Mouse (Mus musculus) 3134 (cell line): Measurements from ENCODE around the gene Epn2.
A peak's percentile ranks its signal among the peaks of the same experiment; 100 is the strongest.
"Not testable (repeated sequence)": the region's sequence is repeated elsewhere in the genome, so short reads cannot be mapped to it uniquely, and the experiment has no call there.

Source experiments
- DNase-seq: peaks from one replicate; pipeline ENCODE4 v3.0.0-alpha.2; 2011; ENCODE audit warnings: low spot score; ENCODE audit not compliant: insufficient read length; ENCODE audit errors: extremely low read depth

The Epn2 gene

GRCm38 (mm10) chr11:61593069-61593468, 13.6 kb upstream of the Epn2 start:
- DNase-seq = no peak

GRCm38 (mm10) chr11:61592061-61592460, 12.6 kb upstream of the Epn2 start:
- no peak for DNase-seq

GRCm38 (mm10) chr11:61590516-61591213, 11.2 kb upstream of the Epn2 start:
- DNase-seq = no peak

GRCm38 (mm10) chr11:61585421-61585820, 5.9 kb upstream of the Epn2 start:
- no peak for DNase-seq

GRCm38 (mm10) chr11:61584830-61585229, 5.3 kb upstream of the Epn2 start:
- peak; percentile 14 for DNase-seq

GRCm38 (mm10) chr11:61584096-61584495, 4.6 kb upstream of the Epn2 start:
- no peak for DNase-seq

- DNase-seq = not testable (repeated sequence)
Measured at GRCm38 (mm10) chr11:61582808-61583207, 3.3 kb upstream of the Epn2 start.

- no peak for DNase-seq
Measured at GRCm38 (mm10) chr11:61579878-61580381, 443 bp upstream of the Epn2 start.

- no peak for DNase-seq
Measured at GRCm38 (mm10) chr11:61578541-61578982, 925 bp downstream of the Epn2 start.

GRCm38 (mm10) chr11:61577991-61578390, 1.5 kb downstream of the Epn2 start:
- no peak for DNase-seq

- DNase-seq = no peak
Measured at GRCm38 (mm10) chr11:61577349-61577748, 2.1 kb downstream of the Epn2 start.

- DNase-seq = no peak
Measured at GRCm38 (mm10) chr11:61573266-61573665, 6.2 kb downstream of the Epn2 start.

GRCm38 (mm10) chr11:61571225-61571624, 8.3 kb downstream of the Epn2 start:
- no peak for DNase-seq

GRCm38 (mm10) chr11:61569671-61570070, 9.8 kb downstream of the Epn2 start:
- no peak for DNase-seq

- peak; percentile 78 for DNase-seq
Measured at GRCm38 (mm10) chr11:61564566-61564965, 14.9 kb downstream of the Epn2 start.

GRCm38 (mm10) chr11:61563939-61564338, 15.5 kb downstream of the Epn2 start:
- peak; percentile 55 for DNase-seq

GRCm38 (mm10) chr11:61562421-61562820, 17.1 kb downstream of the Epn2 start:
- DNase-seq = peak; percentile 46

GRCm38 (mm10) chr11:61559572-61559971, 19.9 kb downstream of the Epn2 start:
- DNase-seq = no peak

GRCm38 (mm10) chr11:61553015-61553754, 26.3 kb downstream of the Epn2 start:
- no peak for DNase-seq

GRCm38 (mm10) chr11:61550631-61551030, 28.9 kb downstream of the Epn2 start:
- DNase-seq = no peak

GRCm38 (mm10) chr11:61547710-61548109, 31.8 kb downstream of the Epn2 start:
- DNase-seq = no peak

GRCm38 (mm10) chr11:61546452-61546851, 33.0 kb downstream of the Epn2 start:
- no peak for DNase-seq
